Mouse (Mus musculus) hindbrain, postnatal 0 days (tissue): Measurements from ENCODE around the gene Gadd45gip1. TPM values are rescaled to one million over a fixed set of nuclear protein-coding genes. Genes with fewer than 3 reads are reported as not detected.

Experiments used
- ATAC-seq: fragments of 200-750 bp; cut with Nextera tagmentation; 2 replicates; pipeline ENCODE4 v1.8.0; 2017; ENCODE audit warnings: mild to moderate bottlenecking, moderate TSS enrichment, moderate library complexity
- DNase-seq: peaks from one replicate; pipeline ENCODE4 v3.0.0-alpha.2; 2015; ENCODE audit warnings: low spot score
- H3K27ac ChIP-seq: fragments of 300-500 bp; sonication (generic); 2 replicates; pipeline ENCODE4 v1.5.1; 2014; ENCODE audit warnings: mild to moderate bottlenecking
- H3K27me3 ChIP-seq: fragments of 300-500 bp; sonication (generic); 2 replicates; pipeline ENCODE4 v1.6.1; 2014; ENCODE audit warnings: low read length, mixed read lengths; ENCODE audit not compliant: insufficient read depth
- H3K36me3 ChIP-seq: fragments of 300-500 bp; sonication (generic); 2 replicates; pipeline ENCODE4 v1.6.1; 2014; ENCODE audit warnings: low read length, mixed read lengths; ENCODE audit not compliant: insufficient read depth
- H3K4me1 ChIP-seq: fragments of 300-500 bp; sonication (generic); 2 replicates; pipeline ENCODE4 v1.6.1; 2014; ENCODE audit warnings: antibody characterized with exemption, low read length, mixed read lengths; ENCODE audit not compliant: insufficient read depth
- H3K4me2 ChIP-seq: fragments of 300-500 bp; sonication (generic); 2 replicates; pipeline ENCODE4 v1.6.1; 2014; ENCODE audit warnings: low read depth, mild to moderate bottlenecking, low read length, moderate library complexity, mixed read lengths
- H3K4me3 ChIP-seq: fragments of 300-500 bp; sonication (generic); 2 replicates; pipeline ENCODE4 v1.5.1; 2014; ENCODE audit warnings: low read length
- H3K9ac ChIP-seq: fragments of 300-500 bp; sonication (generic); replicated peaks from 2 replicates; pipeline ENCODE4 v1.6.1; 2014; ENCODE audit warnings: mild to moderate bottlenecking, low read length, moderate library complexity, mixed read lengths
- H3K9me3 ChIP-seq: fragments of 300-500 bp; sonication (generic); 2 replicates; pipeline ENCODE4 v1.6.1; 2016; ENCODE audit warnings: low read length, mixed read lengths
- CTCF ChIP-seq: IDR thresholded peaks from 2 replicates; pipeline ENCODE4 v1.5.1; 2016; ENCODE audit warnings: antibody characterized with exemption, control low read depth, low read depth
- WGBS: fragments of 180-500 bp; shearing (Covaris S2); extraction: QIAGEN DNeasy Blood & Tissue Kit; methylation state at CpG from one replicate; pipeline ENCODE4 v1.1.7; 2014; 5-methylcytosine and 5-hydroxymethylcytosine counted together
- polyA plus RNA-seq: library from polyadenylated mRNA; unstranded; fragments of >200 nt; fragmentation: Nextera tagmentation; extraction: Ambion mirVana; gene quantifications from 2 replicates; pipeline ENCODE4 v1.2.1, GENCODE M21; 2015
- total RNA-seq: library from RNA; depleted of rRNA; stranded (reverse); fragments of >200 nt; gene quantifications from 2 replicates; pipeline ENCODE4 v1.2.3, GENCODE M21; 2014

Gene Gadd45gip1
- total and polyA plus RNA-seq, 2 experiments from 2014 or later: 34.1 to 43.4 TPM

GRCm38 (mm10) chr8:84832034-84832717 lies 854 bp downstream of the Gadd45gip1 start:
- Histone ChIP-seq H3K9me3 (no peaks in the 10 kb centered on the region), H3K4me2 (peak overlapping the region; percentile 81), H3K36me3 (peaks cover 16% of the 10 kb centered on the region), H3K4me1 (0 out of 2 replicates have a peak, but pooled peaks cover 12% of the 10 kb centered on the region), H3K27ac (peak overlapping the region; percentile 98), H3K9ac (peak overlapping the region; percentile 95), H3K27me3 (no peaks in the 10 kb centered on the region), H3K4me3 (peak overlapping the region; percentile 93)
- TF ChIP-seq CTCF: no peak
- ATAC-seq (peak; percentile 77), DNase-seq (peak; percentile 85)
- 1% methylated on average over 59 of the region's 59 CpGs for WGBS

- peak overlapping the region; percentile 81 for H3K4me2 ChIP-seq
- peak; percentile 17; the same call in 1 of the 2 replicates for TF ChIP-seq CTCF
- H3K9ac ChIP-seq: peak overlapping the region; percentile 95
- H3K4me3 ChIP-seq: peak overlapping the region; percentile 93
- 70% methylated on average over 10 of the region's 10 CpGs for WGBS
- 0 out of 2 replicates have a peak, but pooled peaks cover 12% of the 10 kb centered on the region for H3K4me1 ChIP-seq
- peak overlapping the region; percentile 98 for H3K27ac ChIP-seq
- peaks cover 24% of the 10 kb centered on the region for H3K36me3 ChIP-seq
- no peaks in the 10 kb centered on the region for H3K27me3 ChIP-seq
- no peaks in the 10 kb centered on the region for H3K9me3 ChIP-seq
- ATAC-seq (no peak), DNase-seq (no peak)
These were observed 1.7 kb downstream of the Gadd45gip1 start for GRCm38 (mm10) chr8:84832759-84833742.

GRCm38 (mm10) chr8:84834002-84834865 lies 2.9 kb downstream of the Gadd45gip1 start:
- 67% methylated on average over 19 of the region's 19 CpGs for WGBS
- Histone ChIP-seq H3K9me3 (no peaks in the 10 kb centered on the region), H3K27ac (peak overlapping the region; percentile 70), H3K27me3 (no peaks in the 10 kb centered on the region), H3K9ac (no peak overlapping the region), H3K4me2 (no peak overlapping the region), H3K36me3 (peaks cover 29% of the 10 kb centered on the region), H3K4me3 (no peak overlapping the region), H3K4me1 (peaks cover 12% of the 10 kb centered on the region; the same call in 1 of the 2 replicates)
- no peak for TF ChIP-seq CTCF
- ATAC-seq: peak; percentile 19; the same call in 1 of the 2 replicates
- DNase-seq: peak; percentile 59

- ATAC-seq: peak; percentile 68
- no peaks in the 10 kb centered on the region for H3K27me3 ChIP-seq
- no peak overlapping the region for H3K4me2 ChIP-seq
- TF ChIP-seq CTCF: no peak
- H3K4me1 ChIP-seq: peaks cover 16% of the 10 kb centered on the region; the same call in 1 of the 2 replicates
- H3K4me3 ChIP-seq: no peak overlapping the region
- H3K9me3 ChIP-seq: no peaks in the 10 kb centered on the region
- 48% methylated on average over 10 of the region's 10 CpGs for WGBS
- peak overlapping the region; percentile 70 for H3K27ac ChIP-seq
- peaks cover 29% of the 10 kb centered on the region for H3K36me3 ChIP-seq
- 0 out of 2 replicates have a peak overlapping the region, but pooled peaks have one; percentile 9 for H3K9ac ChIP-seq
- peak; percentile 81 for DNase-seq
These were observed 3.8 kb downstream of the Gadd45gip1 start for GRCm38 (mm10) chr8:84834866-84835855.

GRCm38 (mm10) chr8:84837149-84837911 lies 6.0 kb downstream of the Gadd45gip1 start:
- peaks cover 16% of the 10 kb centered on the region; the same call in 1 of the 2 replicates for H3K4me1 ChIP-seq
- DNase-seq (no peak), ATAC-seq (no peak)
- H3K36me3 ChIP-seq: peaks cover 42% of the 10 kb centered on the region
- H3K27me3 ChIP-seq: no peaks in the 10 kb centered on the region
- no peak overlapping the region for H3K9ac ChIP-seq
- no peak overlapping the region for H3K4me2 ChIP-seq
- H3K9me3 ChIP-seq: no peaks in the 10 kb centered on the region
- H3K4me3 ChIP-seq: no peak overlapping the region
- peak; percentile 29; the same call in 1 of the 2 replicates for TF ChIP-seq CTCF
- peak overlapping the region; percentile 2; the same call in 1 of the 2 replicates for H3K27ac ChIP-seq
- WGBS: 66% methylated on average over 8 of the region's 8 CpGs
